Mouse (Mus musculus): Measurements from ENCODE around the gene Tcp10b.
"Not testable (repeated sequence)": the region's sequence is repeated elsewhere in the genome, so short reads cannot be mapped to it uniquely, and the experiment has no call there.

- TF ChIP-seq EP300, POLR2A (IDR thresholded peaks at IDR 0.05; ENCODE audit: insufficient read depth, low read depth, low read length): not testable (repeated sequence)
- peak; percentile 68 for TF ChIP-seq CTCF (IDR thresholded peaks at IDR 0.05)
Observed at GRCm38 (mm10) chr17:13043846-13044673, 16.8 kb upstream of the Tcp10b start.

Data from heart, adult 2 months (tissue).